Mouse (Mus musculus): ENCODE results near the gene Mcf2l.

The Mcf2l gene

GRCm38 (mm10) chr8:12947604-12948573 is 74.3 kb downstream of the Mcf2l start:
- DNase-seq (ENCODE audit: inconsistent age in 2 of 2, low spot score in 1 of 2) = peak in 1 of 2 experiments; percentile 57

- DNase-seq (ENCODE audit: inconsistent age in 2 of 2, low spot score in 1 of 2) = no peak
Measured at GRCm38 (mm10) chr8:12948574-12948961, 75.0 kb downstream of the Mcf2l start.

GRCm38 (mm10) chr8:12951051-12951630 is 77.5 kb downstream of the Mcf2l start:
- peak in 1 of 2 experiments; percentile 60 for DNase-seq (ENCODE audit: inconsistent age in 2 of 2, low spot score in 1 of 2)

GRCm38 (mm10) chr8:12952699-12953098 is 79.1 kb downstream of the Mcf2l start:
- DNase-seq (ENCODE audit: inconsistent age in 2 of 2, low spot score in 1 of 2) = no peak

GRCm38 (mm10) chr8:12955362-12955879 is 81.8 kb downstream of the Mcf2l start:
- DNase-seq (ENCODE audit: inconsistent age in 2 of 2, low spot score in 1 of 2) = no peak

GRCm38 (mm10) chr8:12955880-12956279 is 82.3 kb downstream of the Mcf2l start:
- DNase-seq (ENCODE audit: inconsistent age in 2 of 2, low spot score in 1 of 2) = no peak

GRCm38 (mm10) chr8:12956941-12957340 is 83.3 kb downstream of the Mcf2l start:
- DNase-seq (ENCODE audit: inconsistent age in 2 of 2, low spot score in 1 of 2) = no peak

- DNase-seq (ENCODE audit: inconsistent age in 2 of 2, low spot score in 1 of 2) = no peak
Measured at GRCm38 (mm10) chr8:12957419-12957818, 83.8 kb downstream of the Mcf2l start.

- DNase-seq (ENCODE audit: inconsistent age in 2 of 2, low spot score in 1 of 2) = no peak
Measured at GRCm38 (mm10) chr8:12960609-12961008, 87.0 kb downstream of the Mcf2l start.

GRCm38 (mm10) chr8:12961211-12961610 is 87.6 kb downstream of the Mcf2l start:
- no peak for DNase-seq (ENCODE audit: inconsistent age in 2 of 2, low spot score in 1 of 2)

- DNase-seq (ENCODE audit: inconsistent age in 2 of 2, low spot score in 1 of 2) = no peak
Measured at GRCm38 (mm10) chr8:12961821-12962534, 88.4 kb downstream of the Mcf2l start.

- DNase-seq (ENCODE audit: inconsistent age in 2 of 2, low spot score in 1 of 2) = no peak
Measured at GRCm38 (mm10) chr8:12962541-12963380, 89.2 kb downstream of the Mcf2l start.

- DNase-seq (ENCODE audit: inconsistent age in 2 of 2, low spot score in 1 of 2) = no peak
Measured at GRCm38 (mm10) chr8:12976290-12976689, 102.7 kb downstream of the Mcf2l start.

GRCm38 (mm10) chr8:12976723-12977122 is 103.1 kb downstream of the Mcf2l start:
- DNase-seq (ENCODE audit: inconsistent age in 2 of 2, low spot score in 1 of 2) = no peak

GRCm38 (mm10) chr8:12977325-12977724 is 103.7 kb downstream of the Mcf2l start:
- no peak for DNase-seq (ENCODE audit: inconsistent age in 2 of 2, low spot score in 1 of 2)

- no peak for DNase-seq (ENCODE audit: inconsistent age in 2 of 2, low spot score in 1 of 2)
Measured at GRCm38 (mm10) chr8:12978308-12978707, 104.7 kb downstream of the Mcf2l start.

- DNase-seq (ENCODE audit: inconsistent age in 2 of 2, low spot score in 1 of 2) = peak; percentile 52 to 80
Measured at GRCm38 (mm10) chr8:12978726-12979125, 105.1 kb downstream of the Mcf2l start.

GRCm38 (mm10) chr8:12983681-12984467 is 110.3 kb downstream of the Mcf2l start:
- DNase-seq (ENCODE audit: inconsistent age in 2 of 2, low spot score in 1 of 2) = peak; percentile 45 to 83

- DNase-seq (ENCODE audit: inconsistent age in 2 of 2, low spot score in 1 of 2) = no peak
Measured at GRCm38 (mm10) chr8:12984601-12985243, 111.1 kb downstream of the Mcf2l start.
